Mouse (Mus musculus): ENCODE data around the gene Gpr87.

GRCm38 (mm10) chr3:59234878-59235277 is 40.0 kb upstream of the Gpr87 start:
- TF ChIP-seq CTCF (IDR thresholded peaks at IDR 0.05; ENCODE audit: borderline replicate concordance, insufficient read depth, low read depth, low read length), result no peak
- TF ChIP-seq POLR2A (IDR thresholded peaks at IDR 0.05; ENCODE audit: borderline replicate concordance, insufficient read depth, low read length), result no peak
